ENCODE assay signal across 10 mouse cellular contexts in genomic region chr10:111550075-111550695, GRCm38 (mm10). TPM values are rescaled to one million over a fixed set of nuclear protein-coding genes. Genes with fewer than 3 reads are reported as not detected.
DNase-seq lines count a peak whose midpoint lies in the region; ATAC-seq and TF ChIP-seq lines count a peak whose summit lies in the region.
"Had no signal": no experiment of that assay in that cellular context is flagged by ENCODE, and none has a peak within 500 bp of the region (broad histone marks: within the 10 kb centered on the region; RNA-seq: fewer than 3 reads in every experiment).

No protein-coding gene starts in this region.

- H3K9ac ChIP-seq in midbrain, postnatal 0 days (replicated peaks; ENCODE audit: low read length, poor library complexity, severe bottlenecking): no peak overlapping the region
- no peak overlapping the region for H3K9ac ChIP-seq in midbrain, embryonic 14.5 days (replicated peaks; ENCODE audit: low read length)
- no peak overlapping the region for H3K9ac ChIP-seq in hindbrain, embryonic 11.5 days (ENCODE audit: low read depth, low read length)
- H3K9ac ChIP-seq: midbrain, embryonic 15.5 days had no signal

- H3K4me3 ChIP-seq in heart, embryonic 10.5 days: no peak overlapping the region
- no peak overlapping the region for H3K4me3 ChIP-seq in midbrain, postnatal 0 days (ENCODE audit: low read depth, low read length)
- no peak overlapping the region for H3K4me3 ChIP-seq in midbrain, embryonic 14.5 days (replicated peaks; ENCODE audit: low read depth, low read length)
- H3K4me3 ChIP-seq in gastrocnemius, adult 2 months: no peak overlapping the region
- H3K4me3 ChIP-seq in hindbrain, embryonic 11.5 days (ENCODE audit: low read depth, low read length): no peak overlapping the region
- H3K4me3 ChIP-seq: midbrain, embryonic 15.5 days had no signal

- intact Hi-C loops in gastrocnemius, adult 2 months (cut with DNase I): no loop called here

- H3K36me3 ChIP-seq in heart, embryonic 10.5 days: no peaks in the 10 kb centered on the region
- no peaks in the 10 kb centered on the region for H3K36me3 ChIP-seq in midbrain, postnatal 0 days (ENCODE audit: insufficient read depth, low read length)
- no peaks in the 10 kb centered on the region for H3K36me3 ChIP-seq in midbrain, embryonic 14.5 days (ENCODE audit: control insufficient read depth, insufficient read depth, low read length)
- no peaks in the 10 kb centered on the region for H3K36me3 ChIP-seq in hindbrain, embryonic 11.5 days (ENCODE audit: control insufficient read depth, insufficient read depth, low read length)
- H3K36me3 ChIP-seq: G1E; midbrain, embryonic 15.5 days had no signal

- H3K27ac ChIP-seq in heart, embryonic 10.5 days: no peak overlapping the region
- no peak overlapping the region for H3K27ac ChIP-seq in midbrain, postnatal 0 days (ENCODE audit: low read depth, low read length)
- no peak overlapping the region for H3K27ac ChIP-seq in midbrain, embryonic 14.5 days (replicated peaks; ENCODE audit: low read depth, low read length)
- H3K27ac ChIP-seq in gastrocnemius, adult 2 months: peak overlapping the region; percentile 63
- H3K27ac ChIP-seq in hindbrain, embryonic 11.5 days (ENCODE audit: low read depth, low read length): no peak overlapping the region
- H3K27ac ChIP-seq: midbrain, embryonic 15.5 days had no signal

- no peak overlapping the region for H3K4me2 ChIP-seq in midbrain, postnatal 0 days (ENCODE audit: low read depth, low read length, poor library complexity, severe bottlenecking)
- H3K4me2 ChIP-seq in midbrain, embryonic 14.5 days (ENCODE audit: low read length): no peak overlapping the region
- H3K4me2 ChIP-seq in hindbrain, embryonic 11.5 days (replicated peaks; ENCODE audit: low read depth, low read length): no peak overlapping the region
- H3K4me2 ChIP-seq: midbrain, embryonic 15.5 days had no signal

- H3K27me3 ChIP-seq in heart, embryonic 10.5 days (ENCODE audit: insufficient read depth, poor library complexity, severe bottlenecking): no peaks in the 10 kb centered on the region
- H3K27me3 ChIP-seq in midbrain, postnatal 0 days (ENCODE audit: insufficient read depth, low read length): no peaks in the 10 kb centered on the region
- no peaks in the 10 kb centered on the region for H3K27me3 ChIP-seq in midbrain, embryonic 14.5 days (ENCODE audit: control insufficient read depth, insufficient read depth, low read length)
- H3K27me3 ChIP-seq in hindbrain, embryonic 11.5 days (ENCODE audit: control insufficient read depth, insufficient read depth, low read length): no peaks in the 10 kb centered on the region
- H3K27me3 ChIP-seq: midbrain, embryonic 15.5 days had no signal

- peaks cover 12% of the 10 kb centered on the region for H3K4me1 ChIP-seq in heart, embryonic 10.5 days
- H3K4me1 ChIP-seq in midbrain, postnatal 0 days (ENCODE audit: insufficient read depth, low read length): no peaks in the 10 kb centered on the region
- H3K4me1 ChIP-seq in midbrain, embryonic 14.5 days (ENCODE audit: control insufficient read depth, insufficient read depth, low read length): no peaks in the 10 kb centered on the region
- no peaks in the 10 kb centered on the region for H3K4me1 ChIP-seq in hindbrain, embryonic 11.5 days (replicated peaks; ENCODE audit: control insufficient read depth, insufficient read depth, low read length)
- H3K4me1 ChIP-seq: midbrain, embryonic 15.5 days had no signal

- TF ChIP-seq CTCF in midbrain, postnatal 0 days (IDR thresholded peaks at IDR 0.05): no peak
- TF ChIP-seq CTCF in gastrocnemius, adult 2 months (IDR thresholded peaks at IDR 0.05): no peak

- DNase-seq in heart, adult 11 months: peak; percentile 96
- no peak for DNase-seq in heart, embryonic 10.5 days (ENCODE audit: low spot score)
- DNase-seq in midbrain, postnatal 0 days (ENCODE audit: low spot score): peak; percentile 62
- DNase-seq in midbrain, embryonic 14.5 days: no peak
- DNase-seq in gastrocnemius, adult 2 months: peak; percentile 91
- DNase-seq in skeletal muscle tissue, adult 2 months (ENCODE audit: low read depth, low spot score): peak; percentile 91
- DNase-seq in layer of hippocampus, adult 9-11 months: no peak
- DNase-seq in hindbrain, embryonic 11.5 days (ENCODE audit: low spot score): no peak

- H3K9me3 ChIP-seq in heart, embryonic 10.5 days: no peaks in the 10 kb centered on the region
- no peaks in the 10 kb centered on the region for H3K9me3 ChIP-seq in midbrain, postnatal 0 days (ENCODE audit: low read length)
- H3K9me3 ChIP-seq in midbrain, embryonic 14.5 days (ENCODE audit: control insufficient read depth, low read length): no peaks in the 10 kb centered on the region
- H3K9me3 ChIP-seq in hindbrain, embryonic 11.5 days (ENCODE audit: control insufficient read depth, low read length): no peaks in the 10 kb centered on the region
- H3K9me3 ChIP-seq: midbrain, embryonic 15.5 days had no signal

- 65% methylated on average over 6 of the region's 6 CpGs for WGBS in heart, embryonic 10.5 days
- WGBS in midbrain, postnatal 0 days: 66% methylated on average over 6 of the region's 6 CpGs
- 79% methylated on average over 6 of the region's 6 CpGs for WGBS in midbrain, embryonic 14.5 days
- 83% methylated on average over 6 of the region's 6 CpGs for WGBS in hindbrain, embryonic 11.5 days

- ATAC-seq in midbrain, postnatal 0 days (ENCODE audit: low FRiP score): no peak
- no peak for ATAC-seq in midbrain, embryonic 14.5 days (ENCODE audit: low FRiP score, low TSS enrichment)
- no peak for ATAC-seq in hindbrain, embryonic 11.5 days (ENCODE audit: low FRiP score)
- ATAC-seq: midbrain, embryonic 15.5 days had no signal

RNA-seq across cellular contexts. Expression of gene Phlda1, which starts 44.1 kb away (rescaled TPM):
- 20.6 and 28.8 TPM in 2 replicates for polyA plus RNA-seq in heart, embryonic 10.5 days (2016; fragmentation: Nextera tagmentation; extraction: Ambion mirVana)
- 6.8 and 7.0 TPM in 2 replicates for total RNA-seq in midbrain, postnatal 0 days (2014; rRNA removed)
- polyA plus RNA-seq in midbrain, postnatal 0 days (2015; fragmentation: Nextera tagmentation; extraction: Ambion mirVana): 32.6 and 32.9 TPM in 2 replicates
- 27.9 and 33.2 TPM in 2 replicates for polyA plus RNA-seq in midbrain, embryonic 14.5 days (2014; fragmentation: Nextera tagmentation; extraction: Ambion mirVana)
- 1 to 10 TPM; 4.2 to 4.9 TPM for total RNA-seq in gastrocnemius, adult 2 months (2021)
- polyA plus RNA-seq in hindbrain, embryonic 11.5 days (2014; fragmentation: Nextera tagmentation; extraction: Ambion mirVana): 30.0 TPM in 2 replicates

Comparison
In these comparisons a context has a peak if more than half of its experiments do, and no peak if none do; other contexts are left out.
1. DNase-seq: peak in heart, adult 11 months (single experiment), midbrain, postnatal 0 days (single experiment), gastrocnemius, adult 2 months (single experiment) and skeletal muscle tissue, adult 2 months (single experiment); none in heart, embryonic 10.5 days (single experiment), midbrain, embryonic 14.5 days (single experiment), layer of hippocampus, adult 9-11 months (single experiment) and hindbrain, embryonic 11.5 days (single experiment).